ENCODE assay signal across 19 mouse cellular contexts in genomic region chr10:61627938-61628250, GRCm38 (mm10). TPM values are rescaled to one million over a fixed set of nuclear protein-coding genes. Genes with fewer than 3 reads are reported as not detected.
DNase-seq lines count a peak whose midpoint lies in the region; ATAC-seq and TF ChIP-seq lines count a peak whose summit lies in the region.
"Had no signal": no experiment of that assay in that cellular context is flagged by ENCODE, and none has a peak within 500 bp of the region (broad histone marks: within the 10 kb centered on the region; RNA-seq: fewer than 3 reads in every experiment).

No protein-coding gene starts in this region.

- WGBS in kidney, adult 2 months = 66% methylated on average over 4 of the region's 4 CpGs
- WGBS in heart, embryonic 10.5 days = 38% methylated on average over 4 of the region's 4 CpGs
- 88% methylated on average over 4 of the region's 4 CpGs for WGBS in hindbrain, embryonic 14.5 days

- TF ChIP-seq POLR2A in kidney, adult 2 months (IDR thresholded peaks at IDR 0.05; ENCODE audit: low read depth, low read length) = no peak

- H3K4me1 ChIP-seq in kidney, adult 2 months (ENCODE audit: control insufficient read depth, insufficient read depth, low read length) = no peaks in the 10 kb centered on the region
- H3K4me1 ChIP-seq in heart, embryonic 10.5 days = peaks cover 42% of the 10 kb centered on the region
- H3K4me1 ChIP-seq in hindbrain, embryonic 14.5 days (replicated peaks; ENCODE audit: control insufficient read depth, insufficient read depth, low read length) = peaks cover 14% of the 10 kb centered on the region; the same call in 1 of the 2 replicates

- no peak overlapping the region for H3K4me2 ChIP-seq in hindbrain, embryonic 14.5 days (replicated peaks)
- H3K4me2 ChIP-seq: embryonic facial prominence, embryonic 15.5 days; forebrain, embryonic 15.5 days; limb, embryonic 13.5 days had no signal

- no peak overlapping the region for H3K4me3 ChIP-seq in kidney, adult 2 months (ENCODE audit: insufficient read depth, low read depth, low read length)
- no peak overlapping the region for H3K4me3 ChIP-seq in heart, embryonic 10.5 days
- H3K4me3 ChIP-seq in hindbrain, embryonic 14.5 days (replicated peaks; ENCODE audit: low read length) = no peak overlapping the region
- H3K4me3 ChIP-seq: embryonic facial prominence, embryonic 15.5 days; forebrain, embryonic 15.5 days; limb, embryonic 13.5 days; midbrain, embryonic 10.5 days had no signal

- no peaks in the 10 kb centered on the region for H3K27me3 ChIP-seq in kidney, adult 2 months (replicated peaks; ENCODE audit: control insufficient read depth, insufficient read depth, low read length)
- peaks cover 38% of the 10 kb centered on the region for H3K27me3 ChIP-seq in heart, embryonic 10.5 days (ENCODE audit: insufficient read depth, poor library complexity, severe bottlenecking)
- H3K27me3 ChIP-seq in hindbrain, embryonic 14.5 days (ENCODE audit: control insufficient read depth, insufficient read depth, low read length) = peaks cover 31% of the 10 kb centered on the region

- no peak overlapping the region for H3K9ac ChIP-seq in hindbrain, embryonic 14.5 days
- H3K9ac ChIP-seq: embryonic facial prominence, embryonic 15.5 days; forebrain, embryonic 15.5 days; limb, embryonic 13.5 days had no signal

- H3K36me3 ChIP-seq in kidney, adult 2 months (ENCODE audit: control insufficient read depth, insufficient read depth, low read length) = no peaks in the 10 kb centered on the region
- no peaks in the 10 kb centered on the region for H3K36me3 ChIP-seq in heart, embryonic 10.5 days
- H3K36me3 ChIP-seq in hindbrain, embryonic 14.5 days (replicated peaks; ENCODE audit: control insufficient read depth, insufficient read depth) = no peaks in the 10 kb centered on the region
- H3K36me3 ChIP-seq: embryonic facial prominence, embryonic 15.5 days; forebrain, embryonic 15.5 days; G1E; limb, embryonic 13.5 days; midbrain, embryonic 10.5 days had no signal

- H3K9me3 ChIP-seq in heart, embryonic 10.5 days = no peaks in the 10 kb centered on the region
- no peaks in the 10 kb centered on the region for H3K9me3 ChIP-seq in hindbrain, embryonic 14.5 days (ENCODE audit: control insufficient read depth, low read length)
- H3K9me3 ChIP-seq: embryonic facial prominence, embryonic 15.5 days; forebrain, embryonic 15.5 days; G1E; limb, embryonic 13.5 days; midbrain, embryonic 10.5 days had no signal

- no peak overlapping the region for H3K27ac ChIP-seq in kidney, adult 2 months (ENCODE audit: insufficient read depth, low read depth, low read length)
- H3K27ac ChIP-seq in heart, embryonic 10.5 days = peak overlapping the region; percentile 17
- no peak overlapping the region for H3K27ac ChIP-seq in hindbrain, embryonic 14.5 days
- H3K27ac ChIP-seq: embryonic facial prominence, embryonic 15.5 days; forebrain, embryonic 15.5 days; limb, embryonic 13.5 days; midbrain, embryonic 10.5 days; stomach, postnatal 0 days had no signal

- no peak for ATAC-seq in hindbrain, embryonic 14.5 days (ENCODE audit: low FRiP score)
- ATAC-seq: forebrain, embryonic 15.5 days; inflammation-experienced regulatory T-cells, adult 6 months had no signal

- peak; percentile 6 for DNase-seq in kidney, adult 2 months
- DNase-seq in kidney, postnatal 14 days = no peak
- peak; percentile 37 for DNase-seq in adrenal gland, postnatal 25 days
- DNase-seq in heart, embryonic 10.5 days (ENCODE audit: low spot score) = no peak
- peak; percentile 58 for DNase-seq in heart, postnatal 4 days
- no peak for DNase-seq in spleen, adult 18-20 months
- no peak for DNase-seq in hindbrain, embryonic 14.5 days (ENCODE audit: low spot score)
- DNase-seq: cerebellum, postnatal 36 days; lung, adult 2 months had no signal

- no peak for TF ChIP-seq CTCF in kidney, adult 2 months (conservative IDR thresholded peaks at IDR 0.05; ENCODE audit: insufficient read depth, insufficient read length, low read depth, low read length)

RNA-seq across cellular contexts. Expression of gene Ppa1, which starts 20.5 kb away (rescaled TPM):
- 34.6 and 34.9 TPM in 2 replicates for polyA plus RNA-seq in kidney, adult 2 months (2012; rRNA removed)
- 107 and 153 TPM in 2 replicates for total RNA-seq in adrenal gland, postnatal 25 days (2021)
- polyA plus RNA-seq in heart, embryonic 10.5 days (2016; fragmentation: Nextera tagmentation; extraction: Ambion mirVana) = 183 and 245 TPM in 2 replicates
- 10 to 100 TPM; 55.2 to 61.6 TPM for total RNA-seq in heart, postnatal 4 days (2021)
- 191 and 213 TPM in 2 replicates for polyA plus RNA-seq in hindbrain, embryonic 14.5 days (2014; fragmentation: Nextera tagmentation; extraction: Ambion mirVana)

RNA-seq across cellular contexts. Expression of gene Npffr1, which starts 32.6 kb away (rescaled TPM):
- 0.05 and 0.08 TPM in 2 replicates for polyA plus RNA-seq in kidney, adult 2 months (2012; rRNA removed)
- 0.21 and 0.24 TPM in 2 replicates for total RNA-seq in adrenal gland, postnatal 25 days (2021)
- polyA plus RNA-seq in heart, embryonic 10.5 days (2016; fragmentation: Nextera tagmentation; extraction: Ambion mirVana) = 0.06 and 0.11 TPM in 2 replicates
- total RNA-seq in heart, postnatal 4 days (2021) = under 1 TPM in 1 of 2 experiments, not detected in 1; 0.07 TPM
- polyA plus RNA-seq in hindbrain, embryonic 14.5 days (2014; fragmentation: Nextera tagmentation; extraction: Ambion mirVana) = 0.96 and 1.2 TPM in 2 replicates
- total RNA-seq: granulocyte monocyte progenitor cell, adult 5-6 weeks had no signal
- polyA plus RNA-seq: C2C12; embryonic facial prominence, embryonic 15.5 days; G1E; inflammation-experienced regulatory T-cells, adult 6 months; small intestine, adult 2 months had no signal

RNA-seq across cellular contexts. Expression of gene Sar1a, which starts 52.2 kb away (rescaled TPM):
- 64.3 and 67.7 TPM in 2 replicates for polyA plus RNA-seq in kidney, adult 2 months (2012; rRNA removed)
- total RNA-seq in adrenal gland, postnatal 25 days (2021) = 181 and 195 TPM in 2 replicates
- 187 and 218 TPM in 2 replicates for polyA plus RNA-seq in heart, embryonic 10.5 days (2016; fragmentation: Nextera tagmentation; extraction: Ambion mirVana)
- 100 to 1,000 TPM; 151 to 153 TPM for total RNA-seq in heart, postnatal 4 days (2021)
- polyA plus RNA-seq in hindbrain, embryonic 14.5 days (2014; fragmentation: Nextera tagmentation; extraction: Ambion mirVana) = 211 and 230 TPM in 2 replicates

Comparison
In these comparisons a context has a peak if more than half of its experiments do, and no peak if none do; other contexts are left out.
1. DNase-seq: peak in kidney, adult 2 months (single experiment), adrenal gland, postnatal 25 days (single experiment) and heart, postnatal 4 days (single experiment); none in kidney, postnatal 14 days (single experiment), heart, embryonic 10.5 days (single experiment), spleen, adult 18-20 months (0 of 2) and hindbrain, embryonic 14.5 days (single experiment).